Mouse (Mus musculus): ENCODE data around the gene Son.

The Son gene

GRCm38 (mm10) chr16:91688023-91688618 is 40.8 kb downstream of the Son start:
- no peak for DNase-seq (ENCODE audit: low spot score)

- peak; percentile 91 for DNase-seq (ENCODE audit: low spot score)
These were observed 41.5 kb downstream of the Son start, which contains the start of gene Donson for GRCm38 (mm10) chr16:91688619-91689334. Gene Donson (minus strand): TSS chr16:91688770.

- no peak for DNase-seq (ENCODE audit: low spot score)
These were observed 42.5 kb downstream of the Son start for GRCm38 (mm10) chr16:91689791-91690190.

GRCm38 (mm10) chr16:91694455-91695084 is 47.3 kb downstream of the Son start:
- DNase-seq (ENCODE audit: low spot score), result peak; percentile 84

GRCm38 (mm10) chr16:91695108-91695755 is 47.9 kb downstream of the Son start:
- no peak for DNase-seq (ENCODE audit: low spot score)

GRCm38 (mm10) chr16:91698995-91699394 is 51.7 kb downstream of the Son start:
- no peak for DNase-seq (ENCODE audit: low spot score)

GRCm38 (mm10) chr16:91701908-91702307 is 54.6 kb downstream of the Son start:
- DNase-seq (ENCODE audit: low spot score), result no peak

- DNase-seq (ENCODE audit: low spot score), result no peak
These were observed 55.5 kb downstream of the Son start for GRCm38 (mm10) chr16:91702771-91703188.

GRCm38 (mm10) chr16:91704603-91705340 is 57.5 kb downstream of the Son start:
- DNase-seq (ENCODE audit: low spot score), result no peak

- DNase-seq (ENCODE audit: low spot score), result no peak
These were observed 62.9 kb downstream of the Son start for GRCm38 (mm10) chr16:91710241-91710640.

GRCm38 (mm10) chr16:91716927-91717349 is 69.6 kb downstream of the Son start:
- DNase-seq (ENCODE audit: low spot score), result no peak

- no peak for DNase-seq (ENCODE audit: low spot score)
These were observed 70.1 kb downstream of the Son start for GRCm38 (mm10) chr16:91717399-91717798.

- DNase-seq (ENCODE audit: low spot score), result peak; percentile 28
These were observed 76.9 kb downstream of the Son start for GRCm38 (mm10) chr16:91724247-91724646.

GRCm38 (mm10) chr16:91727433-91727832 is 80.1 kb downstream of the Son start:
- DNase-seq (ENCODE audit: low spot score), result peak; percentile 71

GRCm38 (mm10) chr16:91728123-91729065 is 81.1 kb downstream of the Son start, which contains the start of gene Cryzl1:
Gene Cryzl1 (minus strand): TSS chr16:91728975.
- DNase-seq (ENCODE audit: low spot score), result peak; percentile 97

Data from MN1 (cell line).